Mouse (Mus musculus): ENCODE results near the gene Ddx52.

Ddx52 gene

DNA sequence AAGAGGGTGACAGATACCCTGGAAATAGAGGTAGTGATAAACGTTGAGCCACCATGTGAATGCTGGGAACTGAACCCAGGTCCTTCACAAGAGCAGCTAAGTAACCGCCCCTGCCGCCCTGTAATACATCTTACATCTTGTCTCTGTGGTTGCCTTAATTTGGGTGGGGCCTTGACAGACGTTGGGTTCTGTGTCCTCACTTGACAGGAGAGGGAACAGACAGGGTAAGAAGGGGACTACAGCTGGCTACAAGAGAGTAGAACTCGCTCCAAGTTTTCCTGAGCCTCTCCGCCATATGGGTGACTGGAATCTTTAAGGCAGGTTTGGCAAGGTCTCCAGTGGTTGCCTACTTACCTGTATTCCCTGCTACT lies 26.3 kb downstream of the Ddx52 start:
- DNase-seq (ENCODE audit: low spot score in 2 of 2), result peak in 1 of 2 experiments; percentile 3

DNA sequence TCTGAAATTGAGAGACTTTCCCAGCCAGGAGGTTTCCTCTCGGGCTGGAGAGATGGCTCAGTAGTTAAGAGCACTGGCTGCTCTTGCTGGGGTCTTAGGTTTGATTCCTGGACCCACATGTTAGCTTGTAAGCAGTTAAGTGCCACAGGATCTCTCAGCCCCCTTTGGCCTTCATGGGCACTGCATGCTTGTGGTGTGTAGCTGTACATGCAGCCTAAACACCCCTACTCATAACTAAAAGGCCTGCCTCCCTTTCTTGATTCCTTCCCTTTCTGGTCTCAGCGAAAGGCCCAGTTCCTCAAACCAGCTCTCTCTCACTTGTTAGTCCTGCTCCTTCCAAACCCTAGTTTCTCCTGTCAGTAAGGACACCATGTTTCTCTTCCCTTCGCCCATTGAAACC lies 27.2 kb downstream of the Ddx52 start:
- DNase-seq (ENCODE audit: low spot score in 2 of 2), result no peak

DNA sequence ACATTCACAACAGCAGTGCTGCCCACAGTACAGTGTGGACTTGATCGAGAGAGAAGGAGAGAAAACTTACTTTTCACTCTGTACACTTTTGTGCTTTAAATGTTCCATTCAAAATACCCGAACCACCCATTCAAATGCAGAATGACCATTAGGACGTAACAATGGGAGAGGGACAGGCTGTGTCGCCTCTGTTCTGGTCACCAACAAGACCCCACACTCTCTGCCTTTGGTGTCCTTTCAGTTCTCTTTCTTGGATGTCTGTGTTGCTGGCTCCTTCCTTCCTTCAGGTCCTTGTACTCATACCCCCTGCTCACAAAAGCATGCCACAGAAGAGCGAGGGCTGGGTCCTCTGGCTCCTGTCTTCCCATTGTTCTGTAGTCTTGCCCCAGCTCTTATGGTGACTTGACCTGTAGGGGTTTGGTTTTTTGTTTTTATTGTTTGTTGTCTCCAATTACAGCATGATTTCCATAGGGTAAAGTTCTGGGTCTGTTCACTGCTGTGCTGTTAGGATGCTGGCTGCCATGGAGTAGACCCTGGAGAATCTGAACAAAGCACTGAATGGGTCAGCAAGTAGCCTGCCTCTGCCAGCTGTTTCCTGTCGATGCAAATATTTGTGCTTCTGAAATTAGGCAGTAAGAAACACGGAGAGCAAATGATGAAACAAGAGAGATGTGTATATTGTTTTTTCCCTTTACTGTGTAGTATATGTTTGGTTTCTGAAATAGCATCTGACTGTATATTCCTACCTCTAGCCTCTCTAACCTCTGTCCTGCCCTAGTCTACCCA lies 32.9 kb downstream of the Ddx52 start:
- no peak for DNase-seq (ENCODE audit: low spot score in 2 of 2)

DNA sequence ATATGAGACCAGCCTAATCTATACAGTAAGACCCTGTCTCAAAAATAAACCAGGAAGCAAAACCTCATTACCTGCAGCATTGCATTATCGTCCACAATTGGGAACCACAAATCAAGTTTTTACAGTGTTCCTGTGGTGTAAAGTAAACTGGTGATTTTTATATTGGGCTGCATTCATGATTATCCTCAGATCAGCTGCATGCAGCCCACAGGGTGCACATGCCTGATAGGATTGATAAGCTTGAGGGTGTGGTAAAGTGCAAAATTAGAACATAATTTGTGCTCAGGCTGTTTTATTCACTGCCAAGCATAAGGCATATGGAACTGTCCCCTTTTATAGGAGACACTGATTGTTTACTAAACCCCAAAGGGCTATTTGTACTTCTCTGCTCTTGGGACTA lies 33.6 kb downstream of the Ddx52 start:
- no peak for DNase-seq (ENCODE audit: low spot score in 2 of 2)

DNA sequence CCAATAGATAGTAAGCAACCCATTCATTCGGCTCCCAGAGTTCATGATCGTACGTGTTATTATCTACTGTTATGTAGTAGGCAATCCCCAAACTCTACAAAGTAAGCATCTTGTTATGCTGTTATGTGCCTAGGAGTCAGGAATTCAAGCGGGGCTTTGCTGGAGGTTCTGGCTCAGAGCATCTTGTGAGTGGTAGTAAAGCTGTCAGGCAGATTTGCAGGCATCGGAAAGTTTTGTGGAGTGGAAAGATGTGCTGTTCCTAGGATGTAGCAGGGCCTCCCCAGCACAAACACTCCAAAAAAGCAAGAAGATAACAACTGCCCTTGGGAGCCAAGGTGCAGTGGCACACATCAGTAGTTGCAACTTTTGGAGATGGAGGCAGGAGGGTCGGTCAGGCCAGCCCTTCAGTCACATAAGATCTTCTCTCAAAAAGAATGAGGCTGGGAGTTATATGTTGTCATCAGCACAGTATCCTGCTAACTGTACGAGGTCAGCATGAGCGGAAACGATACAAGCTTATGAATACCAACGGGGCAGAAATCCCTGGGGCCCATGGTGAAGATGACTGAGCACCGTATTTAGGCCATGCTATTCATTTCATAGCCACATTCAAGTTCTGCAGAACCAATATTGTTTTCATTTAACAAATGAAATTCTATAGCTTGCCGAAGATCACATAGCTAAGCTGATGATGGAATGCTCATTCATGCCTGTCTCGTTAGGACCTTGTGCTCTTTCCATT lies 34.5 kb downstream of the Ddx52 start:
- no peak for DNase-seq (ENCODE audit: low spot score in 2 of 2)

DNA sequence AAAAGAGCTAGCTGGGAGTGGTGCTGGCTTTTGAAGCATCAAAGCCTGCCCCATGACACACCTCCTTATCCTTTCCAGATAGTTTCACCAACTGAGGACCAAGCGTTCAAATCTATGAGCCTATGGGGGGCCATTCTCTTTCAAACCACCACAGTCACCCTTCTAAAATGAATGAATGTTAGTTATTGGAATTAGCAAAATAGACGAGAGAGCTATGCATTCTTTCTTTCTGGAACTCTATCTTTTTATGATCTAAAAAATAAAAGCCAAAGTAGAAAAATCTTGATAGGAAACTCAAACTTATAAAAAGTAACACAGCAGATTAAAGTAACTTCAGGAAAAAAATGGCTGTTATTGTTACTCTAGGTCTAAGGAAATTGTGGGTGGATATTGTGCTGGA lies 35.9 kb downstream of the Ddx52 start:
- no peak for DNase-seq (ENCODE audit: low spot score in 2 of 2)

DNA sequence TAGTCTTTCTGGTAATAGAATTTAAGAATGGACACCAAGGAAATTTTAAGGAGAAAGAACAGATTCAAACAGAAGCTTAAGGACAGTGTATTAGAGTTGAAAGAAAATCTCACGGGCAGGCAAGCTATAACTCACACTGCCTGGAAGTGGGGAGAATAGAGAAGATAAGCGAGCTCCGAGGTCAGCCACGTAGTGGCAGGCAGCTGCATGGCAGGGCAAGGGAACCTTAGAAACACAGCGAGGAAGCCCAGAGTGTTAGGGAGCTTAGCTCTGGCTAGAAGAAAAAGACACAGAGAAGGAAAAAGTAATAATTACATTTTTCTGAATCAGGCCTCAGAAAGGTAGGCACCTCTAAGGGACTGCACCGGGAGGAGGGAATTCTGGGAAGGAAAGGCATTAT lies 38.1 kb downstream of the Ddx52 start:
- no peak for DNase-seq (ENCODE audit: low spot score in 2 of 2)

DNA sequence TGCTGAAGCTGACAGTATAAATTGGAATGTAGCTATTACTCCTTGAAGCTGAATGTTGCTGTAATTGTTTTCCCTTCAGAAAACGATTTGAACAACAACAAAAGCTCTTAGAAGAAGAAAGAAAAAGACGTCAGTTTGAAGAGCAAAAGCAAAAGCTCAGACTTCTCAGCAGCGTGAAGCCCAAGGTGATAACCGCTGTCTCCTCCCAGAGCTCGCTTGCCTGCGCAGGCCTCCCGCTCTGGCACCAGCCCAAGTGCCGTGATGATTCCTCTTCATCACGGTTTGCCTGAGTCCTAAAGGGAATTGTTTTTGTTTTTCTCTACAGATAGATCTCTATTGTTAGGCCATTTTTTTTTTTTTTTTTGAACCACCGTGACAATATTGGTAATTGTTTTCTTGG lies 39.5 kb downstream of the Ddx52 start:
- DNase-seq (ENCODE audit: low spot score in 2 of 2), result no peak

DNA sequence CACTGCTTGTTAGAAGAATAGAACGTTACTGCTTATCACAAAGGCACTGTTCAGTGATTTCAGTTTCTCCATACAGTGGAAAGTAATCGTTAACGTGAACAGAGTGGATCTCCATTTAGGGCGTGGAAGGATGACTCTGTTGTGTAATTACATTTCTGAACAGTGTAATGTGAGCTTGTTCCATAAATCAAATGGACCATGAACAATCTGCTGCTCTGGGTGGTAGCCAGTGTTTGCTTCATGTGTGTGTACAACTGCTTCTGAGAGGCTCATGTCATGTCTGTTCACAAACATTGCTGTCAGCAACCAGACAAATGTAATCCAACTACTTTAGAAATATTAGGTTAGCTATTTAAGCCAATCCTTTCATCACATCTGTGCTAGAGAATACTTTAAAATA lies 49.8 kb downstream of the Ddx52 start:
- no peak for DNase-seq (ENCODE audit: low spot score in 2 of 2)

DNA sequence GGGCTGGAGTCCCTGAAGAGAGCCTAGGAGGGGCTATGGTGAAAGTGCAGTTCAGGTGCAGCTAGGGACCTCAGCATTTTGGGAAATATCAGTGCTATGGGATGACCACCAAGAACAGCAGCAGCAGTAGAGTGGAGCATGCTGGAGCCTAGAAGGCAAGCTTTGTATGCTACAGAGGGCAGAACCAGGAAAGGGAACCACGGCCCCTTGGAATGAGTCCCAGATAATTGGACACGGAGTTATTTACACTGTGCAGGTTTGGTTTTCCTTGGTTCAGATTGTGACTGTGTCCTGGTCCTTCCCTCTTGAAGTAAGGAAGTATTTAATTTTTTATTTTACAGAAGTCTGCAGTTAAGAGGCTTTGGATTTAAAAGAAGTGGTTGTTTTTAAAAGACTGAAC lies 51.6 kb downstream of the Ddx52 start:
- DNase-seq (ENCODE audit: low spot score in 2 of 2), result no peak

DNA sequence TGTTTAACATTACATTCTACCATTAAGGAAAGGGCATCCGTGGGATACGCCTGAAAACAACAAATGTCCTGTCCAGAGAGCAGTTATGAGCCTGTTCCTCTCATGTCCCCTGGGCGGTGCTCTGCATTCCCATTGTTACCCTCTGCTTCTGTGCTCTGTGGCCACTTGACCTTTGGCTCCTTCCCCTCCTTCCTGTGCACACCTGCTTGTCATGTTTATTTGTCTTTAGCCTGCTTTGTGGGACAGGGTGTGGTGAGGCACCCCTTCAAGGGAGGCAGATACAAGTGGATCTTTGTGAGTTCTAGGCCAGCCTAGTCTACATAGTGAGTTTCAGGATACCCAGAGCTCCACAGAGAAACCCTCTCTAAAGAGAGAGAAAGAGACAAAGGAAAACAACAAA lies 52.6 kb downstream of the Ddx52 start:
- DNase-seq (ENCODE audit: low spot score in 2 of 2), result no peak

DNA sequence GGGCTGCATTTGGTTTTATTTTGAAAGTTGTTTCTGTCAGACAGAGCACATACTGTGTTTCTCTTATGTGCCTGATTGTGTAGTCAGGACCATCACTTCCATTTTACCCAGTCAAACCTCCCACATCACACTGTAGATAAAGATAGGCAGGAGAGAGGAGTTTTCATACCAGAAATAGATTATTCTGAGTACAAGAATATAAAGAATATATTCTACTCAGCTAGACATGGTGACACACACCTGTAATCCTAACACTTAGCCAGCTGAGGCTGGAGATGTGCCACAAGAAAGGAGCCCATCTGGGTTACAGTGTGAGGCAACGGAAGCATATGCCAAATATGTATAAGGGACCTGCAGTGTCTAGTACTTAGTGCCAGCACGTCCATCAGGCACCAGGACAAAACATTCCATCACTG lies 53.7 kb downstream of the Ddx52 start:
- no peak for DNase-seq (ENCODE audit: low spot score in 2 of 2)

DNA sequence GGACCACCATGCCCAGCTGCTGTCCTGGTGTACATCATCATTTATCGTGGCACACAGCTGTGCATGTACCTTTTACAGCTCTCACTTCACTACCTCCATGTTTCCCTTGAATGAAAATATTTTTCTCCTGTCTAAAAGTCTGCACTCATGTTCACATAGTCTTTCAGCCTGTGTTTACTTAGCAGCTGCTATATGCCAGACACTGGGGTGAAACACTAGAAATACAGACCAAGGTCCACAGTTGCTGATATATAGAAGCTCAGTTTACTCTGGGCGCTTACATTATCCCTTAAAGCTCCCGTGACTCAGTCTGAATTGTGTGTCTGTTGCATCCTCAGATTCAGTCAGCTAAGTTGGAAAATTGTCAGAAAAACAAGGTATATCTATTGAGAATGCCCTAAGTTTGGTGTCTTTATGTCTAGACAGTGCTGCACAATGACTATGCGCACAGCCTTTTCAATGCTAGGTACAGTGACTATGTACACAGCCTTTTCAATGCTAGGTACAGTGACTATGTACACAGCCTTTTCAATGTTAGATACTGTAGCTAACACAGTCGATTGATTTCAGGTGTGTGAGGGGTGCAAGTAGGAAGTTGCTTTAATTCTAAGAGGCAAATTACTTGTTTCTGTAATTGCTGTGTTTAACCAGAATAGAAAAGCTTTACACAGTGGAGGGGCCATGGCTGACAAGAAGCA lies 55.5 kb downstream of the Ddx52 start:
- no peak for DNase-seq (ENCODE audit: low spot score in 2 of 2)

DNA sequence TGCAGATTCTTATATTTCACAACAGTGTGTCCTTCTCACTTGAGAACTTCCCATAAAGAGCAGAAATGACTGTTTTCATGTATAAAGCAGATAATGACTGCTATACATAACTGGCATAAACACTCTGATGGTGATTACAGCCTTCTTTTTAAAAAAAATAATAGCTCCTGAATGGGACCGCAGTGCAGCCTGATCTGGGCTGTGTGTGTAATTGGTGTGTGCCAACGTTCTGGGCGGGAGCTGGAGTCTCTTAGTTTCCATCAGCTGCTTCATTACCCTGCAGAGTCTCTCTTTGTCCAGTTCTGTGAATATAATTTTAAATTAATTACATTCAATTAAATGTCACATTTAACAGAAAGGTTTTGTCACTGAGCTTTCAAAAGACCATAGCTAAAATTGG lies 57.1 kb downstream of the Ddx52 start:
- DNase-seq (ENCODE audit: low spot score in 2 of 2), result no peak

DNA sequence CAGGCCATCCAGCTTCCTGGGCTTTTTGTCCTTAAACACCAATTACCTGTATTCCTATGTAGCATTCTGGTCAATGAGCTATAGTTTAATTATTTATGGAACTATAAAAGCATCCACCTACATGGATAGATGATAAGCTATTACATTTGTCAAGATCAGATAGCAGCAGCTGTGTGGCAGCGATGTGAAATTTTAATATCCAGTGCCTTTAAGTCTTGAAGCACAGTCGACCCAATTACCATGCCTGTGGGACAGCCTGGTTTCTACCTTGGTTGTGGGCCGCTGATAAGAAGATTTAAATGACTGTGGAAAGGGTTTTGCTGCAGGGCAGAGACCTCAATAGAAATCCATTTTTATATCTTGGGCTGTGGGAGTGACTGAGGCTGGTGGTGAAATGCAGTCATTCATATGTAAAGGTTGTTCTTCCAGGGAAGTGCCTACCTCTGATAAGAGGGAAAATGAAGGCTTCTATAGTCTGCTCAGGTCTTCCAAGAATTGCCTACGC lies 57.6 kb downstream of the Ddx52 start:
- DNase-seq (ENCODE audit: low spot score in 2 of 2), result no peak

DNA sequence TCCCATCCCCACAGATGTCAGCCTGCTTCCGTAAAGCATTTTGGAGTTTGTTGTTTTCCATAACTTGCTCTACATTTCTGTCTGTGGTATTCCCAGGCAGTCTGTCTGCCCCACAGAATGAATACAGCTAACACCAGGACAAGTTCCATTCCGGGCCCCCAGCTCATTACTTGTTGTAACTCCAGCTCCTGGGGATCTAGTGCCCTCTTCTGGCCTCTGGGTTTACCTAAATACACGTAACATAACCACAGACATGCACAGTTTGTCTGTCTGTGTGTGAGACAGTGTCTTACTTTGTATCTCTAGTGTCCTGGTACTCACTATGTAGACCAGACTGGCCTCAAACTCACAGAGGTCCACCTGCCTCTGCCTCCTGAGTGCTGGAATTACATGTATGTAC lies 59.4 kb downstream of the Ddx52 start:
- DNase-seq (ENCODE audit: low spot score in 2 of 2), result no peak

DNA sequence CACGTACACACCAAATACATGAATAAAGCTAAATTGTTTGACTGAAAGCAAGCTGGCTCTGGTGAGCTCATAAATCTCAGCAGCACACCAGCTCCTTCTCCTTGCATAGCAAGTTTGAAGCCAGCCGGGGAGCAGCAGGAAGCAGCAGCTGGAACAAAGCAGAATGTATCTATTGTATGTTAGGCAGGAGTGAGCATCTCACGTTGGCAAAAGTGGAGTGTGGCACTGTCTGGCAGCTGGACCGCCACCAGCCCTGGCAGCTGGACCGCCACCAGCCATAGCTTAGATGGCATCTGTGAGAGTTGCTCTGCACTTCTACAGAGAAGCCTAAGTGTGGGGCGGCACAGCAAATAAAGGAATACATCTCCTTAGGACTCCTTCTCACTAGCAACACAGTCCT lies 62.1 kb downstream of the Ddx52 start:
- DNase-seq (ENCODE audit: low spot score in 2 of 2), result no peak

DNA sequence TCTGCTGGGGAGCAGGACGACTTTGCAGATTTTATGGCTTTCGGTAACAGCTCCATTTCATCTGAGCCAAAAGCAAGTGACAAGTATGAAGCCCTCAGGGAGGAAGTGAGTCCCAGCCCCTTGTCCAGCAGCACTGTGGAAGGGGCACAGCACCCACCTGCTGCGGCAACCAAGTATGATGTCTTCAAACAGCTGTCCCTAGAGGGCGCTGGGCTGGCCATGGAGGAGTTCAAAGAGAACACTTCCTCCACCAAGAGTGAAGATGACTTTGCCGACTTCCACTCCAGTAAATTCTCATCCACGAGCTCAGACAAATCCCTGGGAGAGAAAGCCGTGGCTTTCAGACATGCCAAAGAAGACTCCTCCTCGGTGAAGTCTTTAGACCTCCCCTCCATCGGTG lies 67.1 kb downstream of the Ddx52 start:
- no peak for DNase-seq (ENCODE audit: low spot score in 2 of 2)

DNA sequence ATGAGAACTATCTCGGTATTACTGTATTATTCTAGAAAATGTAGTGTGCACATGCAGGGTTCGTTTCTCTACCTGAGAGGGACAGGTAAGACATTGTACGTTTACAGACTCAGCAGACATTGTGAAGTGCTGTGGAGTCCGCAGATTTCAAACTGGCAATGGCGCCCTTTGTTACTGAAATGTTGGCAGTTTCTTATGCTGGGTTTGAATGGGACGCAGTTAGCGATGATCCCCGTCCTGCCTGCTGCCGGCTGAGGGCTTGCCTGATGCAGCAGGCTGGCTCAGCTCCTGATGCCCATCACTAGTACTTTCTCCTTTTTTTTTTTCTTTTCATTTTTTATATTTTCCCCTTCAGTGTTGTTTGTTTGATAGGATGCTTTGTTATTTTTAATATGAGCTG lies 68.5 kb downstream of the Ddx52 start:
- DNase-seq (ENCODE audit: low spot score in 2 of 2), result no peak

DNA sequence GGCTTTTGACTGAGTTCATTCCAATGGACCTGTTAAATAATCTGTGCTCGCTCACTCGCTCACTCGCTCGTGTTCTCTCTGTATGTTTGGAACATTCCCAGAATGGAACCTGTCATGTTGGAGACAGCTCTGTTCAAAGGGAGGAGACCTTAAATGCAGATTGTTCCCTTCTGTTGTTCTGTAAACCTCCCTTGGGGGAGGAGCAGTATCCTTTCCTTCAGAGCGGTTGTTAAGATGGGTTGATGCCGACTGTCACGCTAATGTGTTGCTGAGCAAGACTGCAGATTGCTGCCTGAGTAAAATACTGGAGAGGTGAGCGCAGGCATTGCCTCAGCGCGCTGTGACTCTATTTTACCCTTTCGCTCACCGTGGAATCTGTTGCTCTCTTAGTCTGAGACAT lies 69.2 kb downstream of the Ddx52 start:
- DNase-seq (ENCODE audit: low spot score in 2 of 2), result no peak

DNA sequence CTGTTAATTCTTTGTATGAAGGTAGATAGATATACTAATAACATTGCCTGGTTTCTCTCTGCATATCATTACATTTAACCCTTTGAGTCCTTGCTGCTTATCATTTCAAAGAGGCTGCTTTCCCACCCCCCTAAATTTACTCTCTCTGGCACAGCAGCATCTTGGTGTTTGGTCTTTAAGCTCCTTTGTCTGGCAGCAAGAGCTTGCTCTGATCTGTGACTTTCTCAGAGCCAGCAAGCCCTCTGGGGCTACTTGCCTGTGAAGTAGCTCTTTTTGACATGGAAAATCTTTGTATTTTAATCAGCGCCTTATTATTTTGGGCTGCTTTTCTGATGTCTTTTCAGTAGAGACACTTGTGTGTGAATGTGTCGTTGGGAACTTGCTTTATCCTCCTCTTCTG lies 69.7 kb downstream of the Ddx52 start:
- no peak for DNase-seq (ENCODE audit: low spot score in 2 of 2)

All from spleen, postnatal 36 days (tissue).